Mouse (Mus musculus) limb, embryonic 14.5 days (tissue): ENCODE measurements around the gene Rab7. TPM values are rescaled to one million over a fixed set of nuclear protein-coding genes. Genes with fewer than 3 reads are reported as not detected.

Experiments used
- ATAC-seq: fragments of 200-750 bp; cut with Nextera tagmentation; 2 replicates; pipeline ENCODE4 v1.8.0; 2017; ENCODE audit warnings: low read depth, moderate number of reproducible peaks, moderate TSS enrichment; ENCODE audit not compliant: low FRiP score
- DNase-seq: peaks from one replicate; pipeline ENCODE4 v3.0.0-alpha.2; 2015; ENCODE audit warnings: low spot score
- H3K27ac ChIP-seq: fragments of 300-500 bp; sonication (generic); replicated peaks from 2 replicates; pipeline ENCODE4 v1.5.1; 2014; ENCODE audit warnings: low read depth, mild to moderate bottlenecking, low read length, moderate library complexity, mixed read lengths
- H3K27me3 ChIP-seq: fragments of 300-500 bp; sonication (generic); 2 replicates; pipeline ENCODE4 v1.6.1; 2014; ENCODE audit warnings: low read length, mixed read lengths; ENCODE audit not compliant: control insufficient read depth, insufficient read depth
- H3K36me3 ChIP-seq: fragments of 300-500 bp; sonication (generic); 2 replicates; pipeline ENCODE4 v1.6.1; 2014; ENCODE audit warnings: mild to moderate bottlenecking, low read length, moderate library complexity, mixed read lengths; ENCODE audit not compliant: control insufficient read depth, insufficient read depth
- H3K4me1 ChIP-seq: fragments of 300-500 bp; sonication (generic); 2 replicates; pipeline ENCODE4 v1.6.1; 2014; ENCODE audit warnings: antibody characterized with exemption, low read length, mixed read lengths; ENCODE audit not compliant: control insufficient read depth, insufficient read depth
- H3K4me2 ChIP-seq: fragments of 300-500 bp; sonication (generic); replicated peaks from 2 replicates; pipeline ENCODE4 v1.6.1; 2014; ENCODE audit warnings: low read depth, mild to moderate bottlenecking, low read length, moderate library complexity; ENCODE audit not compliant: severe bottlenecking
- H3K4me3 ChIP-seq: fragments of 300-500 bp; sonication (generic); replicated peaks from 2 replicates; pipeline ENCODE4 v1.5.1; 2014; ENCODE audit warnings: low read length
- H3K9ac ChIP-seq: fragments of 300-500 bp; sonication (generic); 2 replicates; pipeline ENCODE4 v1.6.1; 2014; ENCODE audit warnings: mild to moderate bottlenecking, low read depth, low read length, moderate library complexity; ENCODE audit not compliant: severe bottlenecking
- H3K9me3 ChIP-seq: fragments of 300-500 bp; sonication (generic); 2 replicates; pipeline ENCODE4 v1.6.1; 2016; ENCODE audit warnings: low read length; ENCODE audit not compliant: control insufficient read depth
- POLR2A ChIP-seq: fragments of 200-500 bp; IDR thresholded peaks from 2 replicates; pipeline ENCODE4 v1.8.0; 2012; ENCODE audit warnings: inconsistent platforms, mild to moderate bottlenecking, moderate library complexity, borderline replicate concordance; ENCODE audit not compliant: insufficient read depth, insufficient read length; ENCODE audit errors: extremely low read depth
- WGBS: fragments of 180-500 bp; shearing (Covaris S2); extraction: QIAGEN DNeasy Blood & Tissue Kit; methylation state at CpG from one replicate; pipeline ENCODE4 v1.1.7; 2014; 5-methylcytosine and 5-hydroxymethylcytosine counted together
- polyA plus RNA-seq, 2 experiments: library from polyadenylated mRNA; depleted of rRNA in 1 of 2; stranded (reverse) in 1 of 2; unstranded in 1 of 2; fragments of >200 nt; fragmentation: Nextera tagmentation in 1 of 2; extraction: Ambion mirVana in 1 of 2; gene quantifications; 2 replicates each; pipeline versions ENCODE4 v1.2.1 to v1.2.3; 2012 to 2014

The Rab7 gene
- polyA plus RNA-seq, 2 experiments = 208 to 225 TPM

GRCm38 (mm10) chr6:88060602-88061001 lies 15.5 kb upstream of the Rab7 start:
- H3K9me3 ChIP-seq = no peaks in the 10 kb centered on the region
- WGBS = 79% methylated on average over 4 of the region's 4 CpGs
- no peak overlapping the region for H3K4me2 ChIP-seq
- no peak overlapping the region for H3K9ac ChIP-seq
- no peak overlapping the region for H3K4me3 ChIP-seq
- no peak for DNase-seq
- TF ChIP-seq POLR2A = no peak
- H3K36me3 ChIP-seq = no peaks in the 10 kb centered on the region
- no peak for ATAC-seq
- H3K27ac ChIP-seq = no peak overlapping the region
- no peaks in the 10 kb centered on the region for H3K27me3 ChIP-seq
- H3K4me1 ChIP-seq = no peaks in the 10 kb centered on the region

GRCm38 (mm10) chr6:88059903-88060302 lies 14.8 kb upstream of the Rab7 start:
- Histone ChIP-seq H3K27me3 (no peaks in the 10 kb centered on the region), H3K4me3 (no peak overlapping the region), H3K27ac (no peak overlapping the region), H3K9me3 (no peaks in the 10 kb centered on the region), H3K4me1 (no peaks in the 10 kb centered on the region), H3K9ac (no peak overlapping the region), H3K36me3 (no peaks in the 10 kb centered on the region), H3K4me2 (no peak overlapping the region)
- DNase-seq (no peak), ATAC-seq (no peak)
- no peak for TF ChIP-seq POLR2A
- 79% methylated on average over 5 of the region's 5 CpGs for WGBS

- H3K36me3 ChIP-seq = no peaks in the 10 kb centered on the region
- H3K9ac ChIP-seq = no peak overlapping the region
- TF ChIP-seq POLR2A = no peak
- H3K4me3 ChIP-seq = no peak overlapping the region
- H3K4me2 ChIP-seq = no peak overlapping the region
- no peaks in the 10 kb centered on the region for H3K4me1 ChIP-seq
- H3K27me3 ChIP-seq = no peaks in the 10 kb centered on the region
- H3K27ac ChIP-seq = no peak overlapping the region
- ATAC-seq (no peak), DNase-seq (no peak)
- H3K9me3 ChIP-seq = no peaks in the 10 kb centered on the region
- WGBS = 85% methylated on average over 5 of the region's 5 CpGs
These were observed 11.8 kb upstream of the Rab7 start for GRCm38 (mm10) chr6:88056866-88057265.

- no peak overlapping the region for H3K4me3 ChIP-seq
- ATAC-seq = no peak
- H3K4me2 ChIP-seq = no peak overlapping the region
- H3K9ac ChIP-seq = no peak overlapping the region
- H3K9me3 ChIP-seq = no peaks in the 10 kb centered on the region
- H3K36me3 ChIP-seq = no peaks in the 10 kb centered on the region
- H3K27ac ChIP-seq = no peak overlapping the region
- no peak for TF ChIP-seq POLR2A
- H3K27me3 ChIP-seq = no peaks in the 10 kb centered on the region
- 75% methylated on average over 5 of the region's 5 CpGs for WGBS
- DNase-seq = no peak
- H3K4me1 ChIP-seq = no peaks in the 10 kb centered on the region
These were observed 10.6 kb upstream of the Rab7 start for GRCm38 (mm10) chr6:88055663-88056062.

GRCm38 (mm10) chr6:88054081-88054835 lies 9.2 kb upstream of the Rab7 start:
- WGBS = 53% methylated on average over 9 of the region's 9 CpGs
- DNase-seq = no peak

More at GRCm38 (mm10) chr6:88054081-88054835, 9.2 kb upstream of the Rab7 start:
- Histone ChIP-seq H3K4me1 (no peaks in the 10 kb centered on the region), H3K27me3 (no peaks in the 10 kb centered on the region), H3K36me3 (no peaks in the 10 kb centered on the region), H3K9ac (no peak overlapping the region), H3K27ac (no peak overlapping the region), H3K4me3 (no peak overlapping the region), H3K9me3 (no peaks in the 10 kb centered on the region), H3K4me2 (no peak overlapping the region)
- no peak for TF ChIP-seq POLR2A
- no peak for ATAC-seq
